Mouse (Mus musculus) cortical plate, adult 2 months (tissue): ENCODE data around the gene Gm10337.

ENCODE experiments used
- CTCF ChIP-seq: fragments of 200-500 bp; IDR thresholded peaks from 2 replicates; pipeline ENCODE4 v1.5.1; 2011; ENCODE audit warnings: mild to moderate bottlenecking, control low read depth, low read length; ENCODE audit not compliant: insufficient read depth; ENCODE audit errors: extremely low read depth
- POLR2A ChIP-seq: fragments of 200-500 bp; IDR thresholded peaks from 2 replicates; pipeline ENCODE4 v1.6.1; 2011; ENCODE audit warnings: mild to moderate bottlenecking, low read length, control low read depth; ENCODE audit not compliant: insufficient read depth; ENCODE audit errors: extremely low read depth

DNA sequence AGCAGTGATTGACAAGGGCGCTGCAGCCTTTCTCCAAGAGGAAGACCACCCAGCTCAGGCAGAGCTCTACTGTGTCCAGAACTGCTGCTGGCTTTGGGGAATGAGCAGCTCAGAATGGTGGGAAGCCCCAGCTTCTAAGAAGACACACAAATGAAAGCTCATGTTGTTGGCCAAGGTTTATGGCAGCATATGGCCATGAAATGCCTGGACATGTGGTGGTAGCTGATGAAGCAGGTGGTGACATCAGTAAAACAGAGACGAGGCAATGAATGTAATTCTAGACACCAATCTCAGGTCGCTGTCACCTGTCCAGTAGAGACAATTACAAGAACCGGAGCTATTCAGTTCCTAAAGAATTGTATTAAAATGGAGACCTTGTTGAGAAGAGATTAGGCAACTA lies 41.3 kb downstream of the Gm10337 start:
- no peak for TF ChIP-seq CTCF
- no peak for TF ChIP-seq POLR2A
